Mouse (Mus musculus) neural tube, embryonic 15.5 days (tissue): ENCODE data around the gene Gmds. TPM values are rescaled to one million over a fixed set of nuclear protein-coding genes. Genes with fewer than 3 reads are reported as not detected.

Source experiments
- ATAC-seq: fragments of 200-750 bp; cut with Nextera tagmentation; 2 replicates; pipeline ENCODE4 v1.8.0; 2017; ENCODE audit warnings: mild to moderate bottlenecking, moderate TSS enrichment, moderate library complexity; ENCODE audit not compliant: low FRiP score
- H3K27ac ChIP-seq: fragments of 300-500 bp; sonication (generic); replicated peaks from 2 replicates; pipeline ENCODE4 v1.5.1; 2015; ENCODE audit warnings: mild to moderate bottlenecking, inconsistent platforms
- H3K27me3 ChIP-seq: fragments of 300-500 bp; sonication (generic); replicated peaks from 2 replicates; pipeline ENCODE4 v1.6.1; 2015; ENCODE audit warnings: inconsistent platforms
- H3K36me3 ChIP-seq: fragments of 300-500 bp; sonication (generic); 2 replicates; pipeline ENCODE4 v1.6.1; 2015; ENCODE audit warnings: inconsistent platforms
- H3K4me1 ChIP-seq: fragments of 300-500 bp; sonication (generic); 2 replicates; pipeline ENCODE4 v1.6.1; 2015; ENCODE audit warnings: inconsistent platforms
- H3K4me2 ChIP-seq: fragments of 300-500 bp; sonication (generic); 2 replicates; pipeline ENCODE4 v1.6.1; 2015; ENCODE audit warnings: inconsistent platforms, mild to moderate bottlenecking, moderate library complexity
- H3K4me3 ChIP-seq: fragments of 300-500 bp; sonication (generic); replicated peaks from 2 replicates; pipeline ENCODE4 v1.5.1; 2015; ENCODE audit warnings: mild to moderate bottlenecking, inconsistent platforms
- H3K9ac ChIP-seq: fragments of 300-500 bp; sonication (generic); replicated peaks from 2 replicates; pipeline ENCODE4 v1.6.1; 2015; ENCODE audit warnings: mild to moderate bottlenecking, inconsistent platforms
- H3K9me3 ChIP-seq: fragments of 300-500 bp; sonication (generic); replicated peaks from 2 replicates; pipeline ENCODE4 v1.6.1; 2016; ENCODE audit warnings: inconsistent platforms
- WGBS: fragments of 180-500 bp; shearing (Covaris S2); methylation state at CpG from one replicate; pipeline ENCODE4 v1.1.7; 2015; ENCODE audit warnings: mixed read lengths; 5-methylcytosine and 5-hydroxymethylcytosine counted together
- polyA plus RNA-seq: library from polyadenylated mRNA; unstranded; fragments of >200 nt; fragmentation: Nextera tagmentation; extraction: Ambion mirVana; gene quantifications from 2 replicates; pipeline ENCODE4 v1.2.1, GENCODE M21; 2015

Gene Gmds
- polyA plus RNA-seq, 1 experiment from 2014 or later: 39.3 TPM

DNA sequence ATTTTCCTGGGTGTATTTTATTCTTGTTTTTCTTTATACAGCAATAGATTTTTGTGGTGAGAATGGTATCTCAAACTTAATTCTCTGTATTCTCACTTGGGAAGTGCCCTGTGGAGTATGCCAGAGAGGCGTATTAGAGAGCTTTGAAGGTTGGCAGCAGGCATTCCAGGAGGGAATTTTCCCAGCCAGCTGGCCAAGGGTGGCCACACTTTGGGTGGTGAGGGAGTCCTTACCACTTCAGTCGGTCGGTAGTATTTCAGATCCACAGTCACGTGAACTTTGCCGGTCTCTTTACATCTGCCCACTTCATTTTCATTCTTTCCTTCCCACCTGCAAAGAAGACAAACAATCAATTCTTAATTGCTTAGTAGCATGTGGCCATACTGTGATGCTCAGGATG is 421.2 kb downstream of the Gmds start:
- Histone ChIP-seq H3K9ac (no peak overlapping the region), H3K4me3 (no peak overlapping the region), H3K27me3 (no peaks in the 10 kb centered on the region), H3K4me2 (no peak overlapping the region), H3K9me3 (no peaks in the 10 kb centered on the region), H3K27ac (no peak overlapping the region), H3K36me3 (no peaks in the 10 kb centered on the region), H3K4me1 (no peaks in the 10 kb centered on the region)
- 39% methylated on average over 5 of the region's 5 CpGs for WGBS
- no peak for ATAC-seq

GRCm38 (mm10) chr13:31915748-31916147 is 422.8 kb downstream of the Gmds start:
- no peak overlapping the region for H3K4me3 ChIP-seq
- no peak for ATAC-seq
- WGBS: 61% methylated on average over 6 of the region's 6 CpGs

GRCm38 (mm10) chr13:31914901-31915587 is 423.5 kb downstream of the Gmds start:
- no peaks in the 10 kb centered on the region for H3K27me3 ChIP-seq
- H3K4me3 ChIP-seq: no peak overlapping the region
- no peak overlapping the region for H3K9ac ChIP-seq
- ATAC-seq: no peak
- 89% methylated on average over 4 of the region's 4 CpGs for WGBS
- no peak overlapping the region for H3K4me2 ChIP-seq
- peaks cover 9% of the 10 kb centered on the region; the same call in 1 of the 2 replicates for H3K4me1 ChIP-seq
- H3K36me3 ChIP-seq: no peaks in the 10 kb centered on the region
- H3K27ac ChIP-seq: no peak overlapping the region
- no peaks in the 10 kb centered on the region for H3K9me3 ChIP-seq

More at GRCm38 (mm10) chr13:31915748-31916147, 422.8 kb downstream of the Gmds start:
- H3K27ac ChIP-seq: no peak overlapping the region
- H3K9ac ChIP-seq: no peak overlapping the region
- H3K4me2 ChIP-seq: no peak overlapping the region
- peaks cover 9% of the 10 kb centered on the region; the same call in 1 of the 2 replicates for H3K4me1 ChIP-seq
- no peaks in the 10 kb centered on the region for H3K36me3 ChIP-seq
- H3K9me3 ChIP-seq: no peaks in the 10 kb centered on the region
- H3K27me3 ChIP-seq: no peaks in the 10 kb centered on the region

DNA sequence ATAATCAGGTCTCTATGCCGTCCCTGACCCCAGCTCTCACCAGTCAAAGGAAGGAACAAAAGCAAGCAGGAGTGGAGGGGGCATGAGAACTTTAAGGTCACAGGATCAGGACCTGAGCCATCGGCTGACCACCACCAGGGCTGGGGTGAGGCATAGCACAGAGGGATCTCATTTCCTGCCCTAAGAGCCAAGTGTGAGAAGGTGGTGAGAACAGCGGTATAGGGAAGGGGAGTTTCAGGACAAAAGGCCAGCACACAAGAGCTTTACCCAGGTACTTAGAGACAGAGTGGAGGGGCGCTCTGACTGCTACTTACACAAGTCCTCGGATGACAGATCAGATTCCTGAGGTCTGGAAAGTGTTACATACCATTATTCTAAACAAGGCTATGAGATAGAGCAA is 426.6 kb downstream of the Gmds start:
- 23% methylated on average over 5 of the region's 5 CpGs for WGBS
- Histone ChIP-seq H3K27ac (no peak overlapping the region), H3K9ac (no peak overlapping the region), H3K9me3 (no peaks in the 10 kb centered on the region), H3K4me3 (no peak overlapping the region), H3K27me3 (no peaks in the 10 kb centered on the region), H3K36me3 (no peaks in the 10 kb centered on the region), H3K4me1 (peaks cover 9% of the 10 kb centered on the region; the same call in 1 of the 2 replicates), H3K4me2 (no peak overlapping the region)
- ATAC-seq: no peak

GRCm38 (mm10) chr13:31911362-31911761 is 427.2 kb downstream of the Gmds start:
- Histone ChIP-seq H3K27ac (no peak overlapping the region), H3K4me2 (no peak overlapping the region), H3K9me3 (no peaks in the 10 kb centered on the region), H3K4me3 (no peak overlapping the region), H3K27me3 (no peaks in the 10 kb centered on the region), H3K9ac (no peak overlapping the region), H3K36me3 (no peaks in the 10 kb centered on the region), H3K4me1 (peaks cover 9% of the 10 kb centered on the region; the same call in 1 of the 2 replicates)
- WGBS: 48% methylated on average over 2 of the region's 2 CpGs
- no peak for ATAC-seq

GRCm38 (mm10) chr13:31909031-31909430 is 429.5 kb downstream of the Gmds start:
- no peak overlapping the region for H3K9ac ChIP-seq
- ATAC-seq: no peak
- H3K27ac ChIP-seq: no peak overlapping the region
- no peaks in the 10 kb centered on the region for H3K9me3 ChIP-seq
- no peak overlapping the region for H3K4me3 ChIP-seq
- no peaks in the 10 kb centered on the region for H3K27me3 ChIP-seq
- WGBS: 89% methylated on average over 3 of the region's 3 CpGs
- H3K4me2 ChIP-seq: no peak overlapping the region
- H3K4me1 ChIP-seq: peaks cover 9% of the 10 kb centered on the region; the same call in 1 of the 2 replicates
- H3K36me3 ChIP-seq: no peaks in the 10 kb centered on the region

- Histone ChIP-seq H3K9ac (no peak overlapping the region), H3K4me3 (no peak overlapping the region), H3K27me3 (no peaks in the 10 kb centered on the region), H3K27ac (no peak overlapping the region), H3K4me2 (no peak overlapping the region), H3K4me1 (0 out of 2 replicates have a peak, but pooled peaks cover 2% of the 10 kb centered on the region), H3K9me3 (no peaks in the 10 kb centered on the region), H3K36me3 (no peaks in the 10 kb centered on the region)
- ATAC-seq: no peak
- 55% methylated on average over 1 of the region's 1 CpGs for WGBS
Measured at GRCm38 (mm10) chr13:31906514-31906913, 432.0 kb downstream of the Gmds start.

DNA sequence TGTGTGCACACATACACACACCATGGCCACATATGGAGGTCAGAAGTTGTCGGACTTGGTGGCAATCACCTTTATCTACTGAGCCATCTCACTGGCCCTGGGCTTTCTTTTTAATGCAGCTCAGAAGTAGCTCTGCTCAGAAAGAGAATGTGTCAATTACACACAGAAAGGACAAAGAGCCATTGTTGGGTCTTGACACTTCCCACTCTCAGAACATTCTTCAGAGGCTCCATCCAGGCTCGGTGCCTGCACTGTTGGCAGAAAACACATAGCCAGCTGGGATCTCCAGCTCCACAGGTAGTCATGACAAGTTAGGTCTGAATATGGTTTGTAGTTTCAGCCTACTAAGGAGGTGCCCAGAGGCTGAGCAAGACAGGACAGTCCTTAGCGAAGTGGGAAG is 438.3 kb downstream of the Gmds start:
- no peak overlapping the region for H3K9ac ChIP-seq
- H3K27me3 ChIP-seq: no peaks in the 10 kb centered on the region
- ATAC-seq: no peak
- no peaks in the 10 kb centered on the region for H3K36me3 ChIP-seq
- H3K4me3 ChIP-seq: no peak overlapping the region
- H3K27ac ChIP-seq: no peak overlapping the region
- H3K4me1 ChIP-seq: no peaks in the 10 kb centered on the region
- H3K4me2 ChIP-seq: no peak overlapping the region
- no peaks in the 10 kb centered on the region for H3K9me3 ChIP-seq
- WGBS: 60% methylated on average over 3 of the region's 3 CpGs

GRCm38 (mm10) chr13:31899392-31899791 is 439.1 kb downstream of the Gmds start:
- H3K9ac ChIP-seq: no peak overlapping the region
- H3K4me1 ChIP-seq: no peaks in the 10 kb centered on the region
- H3K36me3 ChIP-seq: no peaks in the 10 kb centered on the region
- no peak overlapping the region for H3K4me2 ChIP-seq
- ATAC-seq: no peak
- WGBS: 85% methylated on average over 5 of the region's 5 CpGs
- no peaks in the 10 kb centered on the region for H3K9me3 ChIP-seq
- H3K27ac ChIP-seq: no peak overlapping the region
- H3K4me3 ChIP-seq: no peak overlapping the region
- H3K27me3 ChIP-seq: no peaks in the 10 kb centered on the region

GRCm38 (mm10) chr13:31897493-31897892 is 441.0 kb downstream of the Gmds start:
- Histone ChIP-seq H3K4me2 (no peak overlapping the region), H3K27ac (no peak overlapping the region), H3K9me3 (no peaks in the 10 kb centered on the region), H3K4me1 (no peaks in the 10 kb centered on the region), H3K9ac (no peak overlapping the region), H3K27me3 (no peaks in the 10 kb centered on the region), H3K36me3 (no peaks in the 10 kb centered on the region), H3K4me3 (no peak overlapping the region)
- WGBS: 93% methylated on average over 4 of the region's 4 CpGs
- ATAC-seq: no peak

DNA sequence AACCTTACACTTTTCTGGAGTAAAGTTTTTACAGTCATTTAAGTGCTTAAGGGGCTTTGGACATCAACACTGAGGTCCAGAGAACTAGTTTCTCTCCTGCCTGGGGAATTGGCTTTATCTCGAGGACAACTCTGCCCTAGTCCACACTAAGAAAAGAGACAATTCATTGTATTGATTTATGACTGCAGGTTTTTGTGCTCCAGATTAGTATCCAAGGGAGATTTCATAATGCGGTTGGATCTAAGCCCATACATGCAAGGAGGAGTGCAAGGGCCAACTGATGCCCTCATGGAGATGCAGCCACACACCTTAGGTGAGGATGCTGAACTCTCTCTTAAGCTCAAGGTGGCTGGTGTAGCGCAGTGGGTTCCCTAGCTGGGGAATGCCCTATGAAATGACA is 444.0 kb downstream of the Gmds start:
- Histone ChIP-seq H3K27ac (no peak overlapping the region), H3K27me3 (no peaks in the 10 kb centered on the region), H3K4me2 (no peak overlapping the region), H3K9me3 (peaks cover 4% of the 10 kb centered on the region; the same call in 1 of the 2 replicates), H3K4me1 (no peaks in the 10 kb centered on the region), H3K4me3 (no peak overlapping the region), H3K9ac (no peak overlapping the region), H3K36me3 (no peaks in the 10 kb centered on the region)
- ATAC-seq: no peak
- WGBS: 66% methylated on average over 3 of the region's 3 CpGs

GRCm38 (mm10) chr13:31892913-31893514 is 445.5 kb downstream of the Gmds start:
- H3K4me2 ChIP-seq: no peak overlapping the region
- H3K4me1 ChIP-seq: no peaks in the 10 kb centered on the region
- no peak overlapping the region for H3K9ac ChIP-seq
- peaks cover 4% of the 10 kb centered on the region; the same call in 1 of the 2 replicates for H3K9me3 ChIP-seq
- 88% methylated on average over 2 of the region's 2 CpGs for WGBS
- no peaks in the 10 kb centered on the region for H3K36me3 ChIP-seq
- no peaks in the 10 kb centered on the region for H3K27me3 ChIP-seq
- ATAC-seq: no peak
- no peak overlapping the region for H3K27ac ChIP-seq
- H3K4me3 ChIP-seq: no peak overlapping the region
